Mouse (Mus musculus): ENCODE measurements at regions not wholly inside any gene's neighbourhood (a gene's known extent, or its start where the extent isn't known, plus 50 kb on each side); places are given as distances from the start of the nearest gene placed in this dataset.
A peak's percentile ranks its signal among the peaks of the same experiment; 100 is the strongest.

GRCm38 (mm10) chr2:48706188-48706587 is 107.7 kb upstream of the Acvr2a start:
- TF ChIP-seq CTCF (IDR thresholded peaks at IDR 0.05) (no peak), EP300 (IDR thresholded peaks at IDR 0.05) (0 out of 2 replicates have a peak, but pooled peaks have one; percentile 20)
